ENCODE assay signal across 17 mouse cellular contexts in genomic region chr15:57639115-57639514, GRCm38 (mm10).
DNase-seq lines count a peak whose midpoint lies in the region; ATAC-seq and TF ChIP-seq lines count a peak whose summit lies in the region.
"Had no signal": no experiment of that assay in that cellular context is flagged by ENCODE, and none has a peak within 500 bp of the region (broad histone marks: within the 10 kb centered on the region; RNA-seq: fewer than 3 reads in every experiment).

No protein-coding gene starts in this region.

- no peak for TF ChIP-seq CTCF in layer of hippocampus, adult 2 months (conservative IDR thresholded peaks at IDR 0.05)
- TF ChIP-seq CTCF in thymus, adult 2 months (IDR thresholded peaks at IDR 0.05; ENCODE audit: borderline replicate concordance, control insufficient read depth, extremely low read depth, insufficient read depth, low read length, poor library complexity), result no peak

- no peak overlapping the region for H3K27ac ChIP-seq in embryonic facial prominence, embryonic 14.5 days (replicated peaks; ENCODE audit: low read depth, low read length)
- H3K27ac ChIP-seq in embryonic facial prominence, embryonic 10.5 days (replicated peaks), result no peak overlapping the region
- peak overlapping the region; percentile 7; the same call in 1 of the 2 replicates for H3K27ac ChIP-seq in layer of hippocampus, adult 2 months
- no peak overlapping the region for H3K27ac ChIP-seq in thymus, adult 2 months (ENCODE audit: control insufficient read depth, insufficient read depth, low read length)
- H3K27ac ChIP-seq: hindbrain, embryonic 15.5 days; liver, embryonic 13.5 days; neural tube, embryonic 12.5 days had no signal

- H3K4me1 ChIP-seq in embryonic facial prominence, embryonic 14.5 days (ENCODE audit: control insufficient read depth, insufficient read depth, low read length), result 0 out of 2 replicates have a peak, but pooled peaks cover 5% of the 10 kb centered on the region
- peaks cover 5% of the 10 kb centered on the region; the same call in 1 of the 2 replicates for H3K4me1 ChIP-seq in embryonic facial prominence, embryonic 10.5 days
- H3K4me1 ChIP-seq in thymus, adult 2 months (replicated peaks; ENCODE audit: control insufficient read depth, insufficient read depth, low read length), result no peaks in the 10 kb centered on the region
- H3K4me1 ChIP-seq: hindbrain, embryonic 15.5 days; liver, embryonic 13.5 days; megakaryocyte, embryonic 14.5 days; neural tube, embryonic 12.5 days had no signal

- H3K9ac ChIP-seq in embryonic facial prominence, embryonic 14.5 days (ENCODE audit: low read depth, low read length), result no peak overlapping the region
- H3K9ac ChIP-seq: hindbrain, embryonic 15.5 days; liver, embryonic 13.5 days; neural tube, embryonic 12.5 days had no signal

- no peaks in the 10 kb centered on the region for H3K9me3 ChIP-seq in embryonic facial prominence, embryonic 14.5 days (ENCODE audit: control insufficient read depth, low read length)
- no peaks in the 10 kb centered on the region for H3K9me3 ChIP-seq in embryonic facial prominence, embryonic 10.5 days
- H3K9me3 ChIP-seq: hindbrain, embryonic 15.5 days; liver, embryonic 13.5 days; megakaryocyte, embryonic 14.5 days; neural tube, embryonic 12.5 days had no signal

- peak; percentile 87 for ATAC-seq in embryonic facial prominence, embryonic 14.5 days (ENCODE audit: low read depth)

- 42% methylated on average over 7 of the region's 7 CpGs for WGBS in embryonic facial prominence, embryonic 14.5 days
- 74% methylated on average over 7 of the region's 7 CpGs for WGBS in embryonic facial prominence, embryonic 10.5 days
- 88% methylated on average over 7 of the region's 7 CpGs for WGBS in thymus, adult 2 months

- DNase-seq in embryonic facial prominence, embryonic 14.5 days (ENCODE audit: low spot score), result peak; percentile 69
- DNase-seq in embryonic facial prominence, embryonic 10.5 days (ENCODE audit: low spot score), result no peak
- DNase-seq in layer of hippocampus, adult 2 months (ENCODE audit: low spot score in 2 of 2), result peak; percentile 33 to 53
- no peak for DNase-seq in layer of hippocampus, postnatal 14 days (ENCODE audit: low spot score in 2 of 2)
- peak; percentile 67 for DNase-seq in cerebellum, adult 8-10 months
- DNase-seq in layer of hippocampus, adult 9-10 months (ENCODE audit: low spot score), result peak; percentile 25
- no peak for DNase-seq in B cell, adult 2 months
- DNase-seq in thymus, adult 2 months, result no peak
- DNase-seq: adrenal gland, postnatal 25 days; heart, postnatal 14 days; kidney, adult 18-20 months; kidney, postnatal 36 days; liver, embryonic 13.5 days; thymus, postnatal 14 days had no signal

- no peak overlapping the region for H3K4me2 ChIP-seq in embryonic facial prominence, embryonic 14.5 days (ENCODE audit: low read depth, low read length)
- H3K4me2 ChIP-seq: hindbrain, embryonic 15.5 days; liver, embryonic 13.5 days; neural tube, embryonic 12.5 days had no signal

- no peaks in the 10 kb centered on the region for H3K27me3 ChIP-seq in embryonic facial prominence, embryonic 14.5 days (replicated peaks; ENCODE audit: control insufficient read depth, insufficient read depth, low read length)
- no peaks in the 10 kb centered on the region for H3K27me3 ChIP-seq in embryonic facial prominence, embryonic 10.5 days (replicated peaks; ENCODE audit: low read depth, poor library complexity, severe bottlenecking)
- no peaks in the 10 kb centered on the region for H3K27me3 ChIP-seq in thymus, adult 2 months (ENCODE audit: control insufficient read depth, insufficient read depth, low read length)
- H3K27me3 ChIP-seq: hindbrain, embryonic 15.5 days; liver, embryonic 13.5 days; neural tube, embryonic 12.5 days had no signal

- no peak overlapping the region for H3K4me3 ChIP-seq in embryonic facial prominence, embryonic 14.5 days (ENCODE audit: low read depth, low read length)
- no peak overlapping the region for H3K4me3 ChIP-seq in embryonic facial prominence, embryonic 10.5 days
- H3K4me3 ChIP-seq in layer of hippocampus, adult 2 months, result no peak overlapping the region
- H3K4me3 ChIP-seq in thymus, adult 2 months (ENCODE audit: control insufficient read depth, insufficient read depth, low read length), result no peak overlapping the region
- H3K4me3 ChIP-seq: hindbrain, embryonic 15.5 days; liver, embryonic 13.5 days; megakaryocyte, embryonic 14.5 days; neural tube, embryonic 12.5 days had no signal

- TF ChIP-seq POLR2A in thymus, adult 2 months (IDR thresholded peaks at IDR 0.05; ENCODE audit: control insufficient read depth, extremely low read depth, insufficient read depth, low read length, poor library complexity), result no peak

- H3K36me3 ChIP-seq in embryonic facial prominence, embryonic 14.5 days (ENCODE audit: control insufficient read depth, insufficient read depth, low read length), result no peaks in the 10 kb centered on the region
- H3K36me3 ChIP-seq in embryonic facial prominence, embryonic 10.5 days (replicated peaks), result no peaks in the 10 kb centered on the region
- H3K36me3 ChIP-seq in thymus, adult 2 months (ENCODE audit: control insufficient read depth, insufficient read depth, low read length), result no peaks in the 10 kb centered on the region
- H3K36me3 ChIP-seq: hindbrain, embryonic 15.5 days; liver, embryonic 13.5 days; neural tube, embryonic 12.5 days had no signal

Comparison
In these comparisons a context has a peak if more than half of its experiments do, and no peak if none do; other contexts are left out.
1. DNase-seq: peak in embryonic facial prominence, embryonic 14.5 days (single experiment), layer of hippocampus, adult 2 months (2 of 2), cerebellum, adult 8-10 months (single experiment) and layer of hippocampus, adult 9-10 months (single experiment); none in embryonic facial prominence, embryonic 10.5 days (single experiment), layer of hippocampus, postnatal 14 days (0 of 2), B cell, adult 2 months (0 of 2) and thymus, adult 2 months (single experiment).